8 mouse cellular contexts compared by ENCODE assay signal in the genomic region with DNA sequence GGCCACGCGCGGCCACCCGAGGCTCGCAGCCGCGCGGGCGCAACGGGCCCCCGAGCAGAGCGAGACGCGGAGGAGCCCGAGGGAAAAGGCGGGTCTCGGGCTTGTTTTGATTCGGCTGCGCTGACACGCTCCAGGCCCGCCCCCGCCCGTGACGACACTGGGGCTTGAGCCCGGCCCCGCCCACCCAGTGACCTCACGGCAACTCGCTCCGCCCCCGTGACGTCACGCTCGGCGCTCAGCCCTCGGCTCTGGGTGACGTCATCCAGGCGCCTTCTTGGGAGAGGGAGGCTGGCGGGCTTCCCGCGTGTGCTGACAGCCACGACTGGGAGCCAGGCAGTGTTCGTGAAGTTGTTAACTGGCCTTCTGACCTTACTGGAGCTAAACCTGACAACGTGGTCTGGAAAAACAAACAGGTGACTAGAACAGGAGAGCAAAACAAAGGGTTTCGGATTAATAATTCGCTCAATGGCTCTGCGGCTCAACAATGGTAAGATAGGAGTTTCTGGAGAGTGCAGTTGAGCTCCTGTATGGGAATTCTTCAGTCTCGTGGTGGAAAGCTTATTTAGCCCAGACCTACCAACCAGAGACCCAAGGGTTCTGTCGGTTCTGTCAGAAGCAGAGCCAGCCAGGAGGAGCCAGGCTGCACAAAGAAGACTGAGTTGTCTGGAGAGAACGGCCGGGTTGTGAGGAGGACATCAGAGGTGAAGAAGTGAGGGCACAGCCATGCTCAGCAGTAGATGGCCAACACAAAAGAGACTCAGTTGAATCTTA. TPM values are rescaled to one million over a fixed set of nuclear protein-coding genes. Genes with fewer than 3 reads are reported as not detected.
DNase-seq lines count a peak whose midpoint lies in the region; ATAC-seq and TF ChIP-seq lines count a peak whose summit lies in the region.

A gene (minus strand): TSS at position 108 of the 771 bp plus-strand sequence.

- no peaks in the 10 kb centered on the region for H3K27me3 ChIP-seq in MEL (ENCODE audit: control insufficient read depth in 1 of 2, insufficient read depth in 2 of 2, low read length in 2 of 2)
- H3K27me3 ChIP-seq in hindbrain, embryonic 10.5 days (ENCODE audit: insufficient read depth, poor library complexity, severe bottlenecking), result no peaks in the 10 kb centered on the region
- no peaks in the 10 kb centered on the region for H3K27me3 ChIP-seq in lung, postnatal 0 days (replicated peaks; ENCODE audit: insufficient read depth, low read length)

- H3K79me2 ChIP-seq in MEL (ENCODE audit: control insufficient read depth, insufficient read depth, low read length, poor library complexity), result peaks cover 5% of the 10 kb centered on the region

- H3K36me3 ChIP-seq in MEL (ENCODE audit: control insufficient read depth in 1 of 2, insufficient read depth in 2 of 2, low read length in 2 of 2), result peaks cover 0 to 11% of the 10 kb centered on the region in 2 experiments; a peak in 2 of 4 replicates
- H3K36me3 ChIP-seq in hindbrain, embryonic 10.5 days, result peaks cover 1% of the 10 kb centered on the region; the same call in 1 of the 2 replicates
- no peaks in the 10 kb centered on the region for H3K36me3 ChIP-seq in lung, postnatal 0 days (ENCODE audit: insufficient read depth, low read length)

- peak within 1 kb of the TSS; percentile 64 for H3K27ac ChIP-seq in MEL (ENCODE audit: control insufficient read depth, low read depth, low read length)
- H3K27ac ChIP-seq in hindbrain, embryonic 10.5 days, result peak within 1 kb of the TSS; percentile 92
- H3K27ac ChIP-seq in lung, postnatal 0 days (ENCODE audit: low read length), result peak within 1 kb of the TSS; percentile 98

- peak; percentile 78 for ATAC-seq in frontal cortex, adult (ENCODE audit: low TSS enrichment)
- peak; percentile 97 for ATAC-seq in lung, postnatal 0 days

- TF ChIP-seq CTCF in MEL (IDR thresholded peaks at IDR 0.05 in 2 of 3, conservative IDR thresholded peaks at IDR 0.05 in 1 of 3; ENCODE audit: control insufficient read depth in 1 of 3, insufficient read depth in 1 of 3, low read depth in 2 of 3, low read length in 3 of 3, poor library complexity in 1 of 3, severe bottlenecking in 1 of 3), result no peak
- no peak for TF ChIP-seq CTCF in lung, postnatal 0 days (IDR thresholded peaks at IDR 0.05)

- H3K4me1 ChIP-seq in MEL (ENCODE audit: control insufficient read depth in 1 of 2, insufficient read depth in 2 of 2, low read length in 2 of 2), result peaks cover 2 to 7% of the 10 kb centered on the region in 2 experiments; a peak in 3 of 4 replicates
- peaks cover 17% of the 10 kb centered on the region for H3K4me1 ChIP-seq in hindbrain, embryonic 10.5 days (replicated peaks)
- 0 out of 2 replicates have a peak, but pooled peaks cover 6% of the 10 kb centered on the region for H3K4me1 ChIP-seq in lung, postnatal 0 days (ENCODE audit: insufficient read depth, low read depth, low read length)

- no peaks in the 10 kb centered on the region for H3K9me3 ChIP-seq in MEL (replicated peaks; ENCODE audit: insufficient read depth, low read length)
- H3K9me3 ChIP-seq in hindbrain, embryonic 10.5 days, result no peaks in the 10 kb centered on the region
- no peaks in the 10 kb centered on the region for H3K9me3 ChIP-seq in lung, postnatal 0 days (ENCODE audit: low read length)

- WGBS in hindbrain, embryonic 10.5 days, result 11% methylated on average over 50 of the region's 50 CpGs
- 5% methylated on average over 35 of the region's 50 CpGs for WGBS in lung, postnatal 0 days

- peak within 1 kb of the TSS; percentile 67 to 91 for H3K4me3 ChIP-seq in MEL (ENCODE audit: control insufficient read depth in 1 of 2, insufficient read depth in 1 of 2, low read depth in 2 of 2, low read length in 2 of 2)
- H3K4me3 ChIP-seq in hindbrain, embryonic 10.5 days, result peak within 1 kb of the TSS; percentile 88
- peak within 1 kb of the TSS; percentile 94 for H3K4me3 ChIP-seq in lung, postnatal 0 days (ENCODE audit: low read depth, low read length)

- no peak for TF ChIP-seq RAD21 in MEL (IDR thresholded peaks at IDR 0.05; ENCODE audit: low read depth, low read length)

- peak in 1 of 2 experiments; percentile 23; a peak in 1 of 4 replicates for TF ChIP-seq POLR2A in MEL (IDR thresholded peaks at IDR 0.05; ENCODE audit: control insufficient read depth in 1 of 2, insufficient read depth in 1 of 2, low read depth in 1 of 2, low read length in 2 of 2, poor library complexity in 1 of 2)

- TF ChIP-seq EP300 in MEL (IDR thresholded peaks at IDR 0.05; ENCODE audit: low read depth in 1 of 2, low read length in 2 of 2), result no peak
- no peak for TF ChIP-seq EP300 in lung, postnatal 0 days (IDR thresholded peaks at IDR 0.05)

- H3K9ac ChIP-seq in MEL (ENCODE audit: control insufficient read depth, low read depth, low read length, poor library complexity, severe bottlenecking), result peak within 1 kb of the TSS; percentile 95
- peak within 1 kb of the TSS; percentile 95 for H3K9ac ChIP-seq in lung, postnatal 0 days (replicated peaks; ENCODE audit: low read depth)

- H3K4me2 ChIP-seq in lung, postnatal 0 days (replicated peaks; ENCODE audit: low read depth, low read length), result peak within 1 kb of the TSS; percentile 66

- peak; percentile 88 for DNase-seq in MEL (ENCODE audit: low read depth, low spot score)
- DNase-seq in cerebellum, adult 8-10 months, result peak; percentile 87
- DNase-seq in hindbrain, embryonic 10.5 days (ENCODE audit: low spot score), result peak; percentile 91
- DNase-seq in layer of hippocampus, adult 9-11 months, result peak; percentile 88
- DNase-seq in lung, postnatal 0 days (ENCODE audit: low spot score), result peak; percentile 94
- peak; percentile 82 for DNase-seq in ovary, postnatal 14 days (ENCODE audit: low spot score)
- DNase-seq in thymus, postnatal 14 days, result peak; percentile 91

TF ChIP-seq in MEL, 35 proteins besides CTCF, POLR2A, EP300 and RAD21:
- TF ChIP-seq SIN3A (IDR thresholded peaks at IDR 0.05; ENCODE audit: low read length) (0 out of 2 replicates have a peak, but pooled peaks have one; percentile 43), HCFC1 (IDR thresholded peaks at IDR 0.05; ENCODE audit: low read depth, low read length) (peak; percentile 48; the same call in 1 of the 2 replicates), ETS1 (IDR thresholded peaks at IDR 0.05; ENCODE audit: low read depth, low read length) (peak; percentile 77), USF1 (IDR thresholded peaks at IDR 0.05; ENCODE audit: low read depth, low read length) (peak; percentile 25; the same call in 1 of the 2 replicates), GABPA (IDR thresholded peaks at IDR 0.05; ENCODE audit: low read depth, low read length) (peak; percentile 85; the same call in 1 of the 2 replicates), ZKSCAN1 (IDR thresholded peaks at IDR 0.05; ENCODE audit: low read depth, low read length) (no peak)

RNA-seq across cellular contexts. Expression of the gene that starts here (rescaled TPM):
- total RNA-seq in MEL (2012; rRNA removed), result 5.7 and 7.2 TPM in 2 replicates
- polyA plus RNA-seq in MEL (2012; ENCODE audit: insufficient read depth in 1 of 2, insufficient read length in 2 of 2, low read depth in 1 of 2, low replicate concordance in 2 of 2, missing spikeins in 1 of 2), result 10 to 100 TPM; 10.5 to 66.9 TPM
- 3.3 TPM in 2 replicates for polyA plus RNA-seq in hindbrain, embryonic 10.5 days (2016; fragmentation: Nextera tagmentation; extraction: Ambion mirVana)
- 8.2 TPM in 2 replicates for polyA plus RNA-seq in lung, postnatal 0 days (2015; fragmentation: Nextera tagmentation; extraction: Ambion mirVana)

Comparison
In these comparisons a context has a peak if more than half of its experiments do, and no peak if none do; other contexts are left out.
1. Peak in every context shown above with its lines: DNase-seq, ATAC-seq, H3K4me3 ChIP-seq and H3K27ac ChIP-seq.